Mouse (Mus musculus): ENCODE measurements around the gene Cnot3. TPM values are rescaled to one million over a fixed set of nuclear protein-coding genes. Genes with fewer than 3 reads are reported as not detected.

Gene Cnot3
- polyA plus RNA-seq, 1 experiment from 2014 or later = 72.9 TPM

GRCm38 (mm10) chr7:3664524-3665214 is 19.6 kb downstream of the Cnot3 start:
- H3K4me3 ChIP-seq = peak overlapping the region; percentile 75
- no peaks in the 10 kb centered on the region for H3K9me3 ChIP-seq
- peaks cover 29% of the 10 kb centered on the region for H3K4me1 ChIP-seq
- 38% methylated on average over 15 of the region's 15 CpGs for WGBS
- no peaks in the 10 kb centered on the region for H3K27me3 ChIP-seq (ENCODE audit: poor library complexity, severe bottlenecking)
- H3K27ac ChIP-seq = peak overlapping the region; percentile 90
- H3K36me3 ChIP-seq (replicated peaks) = peaks cover 41% of the 10 kb centered on the region
- DNase-seq (ENCODE audit: extremely low spot score, low spot score) = peak; percentile 32

DNA sequence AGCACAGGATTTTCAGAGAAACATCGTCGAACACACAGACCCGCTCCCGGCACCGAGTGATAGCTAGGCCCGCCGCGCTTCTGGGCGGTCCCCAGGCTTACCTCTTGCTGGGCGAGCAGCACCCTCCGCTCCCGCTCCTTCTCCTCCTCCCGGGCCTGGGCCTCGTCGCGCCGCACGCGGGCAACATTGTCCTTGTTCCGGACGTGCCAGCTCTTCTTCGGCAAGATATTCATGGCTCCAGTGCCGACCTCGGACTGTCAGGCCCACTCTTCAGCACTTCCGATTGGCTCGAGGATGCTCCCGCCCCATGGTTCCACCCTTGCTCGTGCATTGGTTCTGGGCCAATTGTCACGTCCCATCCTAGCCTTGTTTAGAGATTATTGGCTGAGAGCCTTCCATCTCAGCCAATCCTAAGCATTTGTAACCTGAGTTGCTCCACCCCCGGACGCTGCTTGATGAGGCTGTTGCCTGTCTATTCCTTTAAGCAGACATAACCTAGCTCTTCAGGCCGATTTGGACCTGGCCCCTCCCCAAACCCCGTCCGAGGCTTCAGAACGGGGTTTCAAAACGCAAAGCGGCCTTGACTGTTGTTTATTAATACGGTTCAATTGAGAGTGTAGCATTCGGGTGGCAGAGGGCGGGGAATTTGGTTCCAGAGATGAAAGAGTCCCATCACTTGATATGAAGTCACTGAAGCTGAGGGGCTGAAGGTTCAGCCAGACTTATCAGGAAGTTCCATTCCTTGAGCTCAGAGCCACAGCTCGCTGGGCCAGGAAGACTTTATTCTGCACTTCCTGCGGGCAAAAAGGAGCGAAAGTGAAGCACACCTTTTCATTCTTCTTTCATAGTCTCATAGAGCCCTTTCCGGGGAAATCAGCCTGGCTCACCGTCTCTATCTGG is 20.4 kb downstream of the Cnot3 start, which contains the start of gene Leng1:
Gene Leng1 (minus strand): TSS at position 626 of the 900 bp plus-strand sequence.
- peaks cover 29% of the 10 kb centered on the region for H3K4me1 ChIP-seq
- 6% methylated on average over 45 of the region's 45 CpGs for WGBS
- peak within 1 kb of the TSS; percentile 90 for H3K27ac ChIP-seq
- peak; percentile 94 for DNase-seq (ENCODE audit: extremely low spot score, low spot score)
- H3K4me3 ChIP-seq = peak within 1 kb of the TSS; percentile 75
- H3K27me3 ChIP-seq (ENCODE audit: poor library complexity, severe bottlenecking) = no peaks in the 10 kb centered on the region
- peaks cover 33% of the 10 kb centered on the region for H3K36me3 ChIP-seq (replicated peaks)
- no peaks in the 10 kb centered on the region for H3K9me3 ChIP-seq

DNA sequence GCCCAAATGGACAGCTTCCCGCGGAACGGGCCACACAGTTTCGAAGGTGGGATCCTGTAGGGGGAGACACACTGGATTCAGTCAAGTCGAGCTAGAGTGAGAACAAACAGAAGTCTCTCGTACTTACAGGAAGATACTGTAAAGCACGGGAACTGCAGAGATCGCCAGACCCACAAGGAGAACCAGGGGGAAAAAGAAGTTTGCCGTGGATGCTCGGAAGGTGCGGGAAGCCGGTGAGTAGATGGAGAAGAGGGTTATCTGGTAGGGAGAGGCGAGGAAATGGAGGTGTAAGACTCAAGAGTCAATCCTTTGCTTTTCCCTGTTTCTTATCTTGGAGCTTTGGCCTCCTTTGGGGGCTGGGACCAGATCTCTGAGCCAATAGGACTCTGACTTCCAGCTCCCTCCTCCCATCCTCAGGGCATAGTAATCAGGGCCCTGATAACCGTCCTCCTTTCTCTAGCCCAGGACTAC is 21.9 kb downstream of the Cnot3 start:
- Histone ChIP-seq H3K4me3 (peak overlapping the region; percentile 22), H3K27ac (no peak overlapping the region; the same call in 1 of the 2 replicates), H3K4me1 (peaks cover 29% of the 10 kb centered on the region), H3K9me3 (no peaks in the 10 kb centered on the region), H3K36me3 (replicated peaks) (peaks cover 18% of the 10 kb centered on the region), H3K27me3 (ENCODE audit: poor library complexity, severe bottlenecking) (no peaks in the 10 kb centered on the region)
- 11% methylated on average over 14 of the region's 14 CpGs for WGBS
- DNase-seq (ENCODE audit: extremely low spot score, low spot score) = no peak

- H3K4me1 ChIP-seq = no peaks in the 10 kb centered on the region
- H3K36me3 ChIP-seq (replicated peaks) = peaks cover 10% of the 10 kb centered on the region; the same call in 1 of the 2 replicates
- peak; percentile 78 for DNase-seq (ENCODE audit: extremely low spot score, low spot score)
- no peaks in the 10 kb centered on the region for H3K9me3 ChIP-seq
- no peak overlapping the region for H3K27ac ChIP-seq
- H3K27me3 ChIP-seq (ENCODE audit: poor library complexity, severe bottlenecking) = no peaks in the 10 kb centered on the region
- 73% methylated on average over 10 of the region's 10 CpGs for WGBS
- no peak overlapping the region for H3K4me3 ChIP-seq
Measured at GRCm38 (mm10) chr7:3674507-3675227, 29.6 kb downstream of the Cnot3 start.

DNA sequence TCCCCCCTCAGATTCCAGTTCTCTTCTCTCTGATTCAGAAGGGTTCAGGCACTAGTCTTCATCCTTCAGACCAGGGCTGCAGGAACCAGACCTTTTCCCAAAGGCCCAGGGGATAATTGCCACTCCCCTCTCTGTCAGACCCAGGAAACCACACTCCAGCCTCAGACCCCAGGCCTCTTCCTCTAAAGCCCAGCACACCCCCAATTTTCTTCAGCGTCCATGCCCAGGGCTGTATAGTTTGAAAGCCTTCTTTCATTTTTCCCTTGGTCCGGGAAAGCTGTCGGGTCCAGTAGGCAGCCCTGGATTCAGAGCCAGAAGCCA is 30.1 kb downstream of the Cnot3 start:
- H3K36me3 ChIP-seq (replicated peaks) = peaks cover 12% of the 10 kb centered on the region; the same call in 1 of the 2 replicates
- no peak overlapping the region for H3K4me3 ChIP-seq
- no peaks in the 10 kb centered on the region for H3K9me3 ChIP-seq
- DNase-seq (ENCODE audit: extremely low spot score, low spot score) = no peak
- H3K27ac ChIP-seq = no peak overlapping the region
- WGBS = 83% methylated on average over 3 of the region's 3 CpGs
- no peaks in the 10 kb centered on the region for H3K4me1 ChIP-seq
- H3K27me3 ChIP-seq (ENCODE audit: poor library complexity, severe bottlenecking) = no peaks in the 10 kb centered on the region

- Histone ChIP-seq H3K4me3 (no peak overlapping the region), H3K27ac (no peak overlapping the region), H3K9me3 (no peaks in the 10 kb centered on the region), H3K4me1 (no peaks in the 10 kb centered on the region), H3K27me3 (ENCODE audit: poor library complexity, severe bottlenecking) (no peaks in the 10 kb centered on the region), H3K36me3 (replicated peaks) (peaks cover 19% of the 10 kb centered on the region)
- DNase-seq (ENCODE audit: extremely low spot score, low spot score) = no peak
- 92% methylated on average over 12 of the region's 12 CpGs for WGBS
Measured at GRCm38 (mm10) chr7:3676371-3676770, 31.3 kb downstream of the Cnot3 start.

DNA sequence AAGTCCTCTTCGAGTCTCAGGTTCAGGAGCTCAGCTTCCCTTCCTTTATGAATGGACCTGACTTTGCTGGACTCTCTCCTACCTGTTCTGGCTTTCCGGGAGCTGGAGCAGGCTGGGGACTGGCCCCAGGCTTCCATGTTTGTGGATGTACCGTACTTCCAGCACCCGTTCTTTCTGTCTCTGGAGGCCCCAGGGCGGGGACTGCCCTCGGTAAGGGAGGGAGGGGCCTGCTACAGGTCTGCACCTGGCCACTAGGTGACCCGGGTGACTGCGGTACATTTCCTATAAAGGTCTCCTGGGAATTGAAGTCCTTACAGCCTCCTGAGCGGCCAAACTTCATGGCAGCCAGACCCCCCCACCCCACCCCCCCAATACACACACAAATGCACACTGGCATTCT is 32.3 kb downstream of the Cnot3 start, which contains the start of gene Tmc4:
Gene Tmc4 (minus strand): TSS at position 212 of the 400 bp plus-strand sequence.
- no peak within 1 kb of the TSS for H3K27ac ChIP-seq
- H3K4me1 ChIP-seq = no peaks in the 10 kb centered on the region
- H3K36me3 ChIP-seq (replicated peaks) = peaks cover 21% of the 10 kb centered on the region
- no peak within 1 kb of the TSS for H3K4me3 ChIP-seq
- 51% methylated on average over 9 of the region's 9 CpGs for WGBS
- H3K9me3 ChIP-seq = no peaks in the 10 kb centered on the region
- H3K27me3 ChIP-seq (ENCODE audit: poor library complexity, severe bottlenecking) = no peaks in the 10 kb centered on the region
- DNase-seq (ENCODE audit: extremely low spot score, low spot score) = no peak

GRCm38 (mm10) chr7:3683908-3684550 is 39.0 kb downstream of the Cnot3 start:
- Histone ChIP-seq H3K9me3 (peaks cover 5% of the 10 kb centered on the region; the same call in 1 of the 2 replicates), H3K4me1 (peaks cover 19% of the 10 kb centered on the region), H3K27me3 (ENCODE audit: poor library complexity, severe bottlenecking) (no peaks in the 10 kb centered on the region), H3K4me3 (no peak overlapping the region), H3K36me3 (replicated peaks) (peaks cover 57% of the 10 kb centered on the region), H3K27ac (peak overlapping the region; percentile 48; the same call in 1 of the 2 replicates)
- 85% methylated on average over 10 of the region's 10 CpGs for WGBS
- no peak for DNase-seq (ENCODE audit: extremely low spot score, low spot score)

DNA sequence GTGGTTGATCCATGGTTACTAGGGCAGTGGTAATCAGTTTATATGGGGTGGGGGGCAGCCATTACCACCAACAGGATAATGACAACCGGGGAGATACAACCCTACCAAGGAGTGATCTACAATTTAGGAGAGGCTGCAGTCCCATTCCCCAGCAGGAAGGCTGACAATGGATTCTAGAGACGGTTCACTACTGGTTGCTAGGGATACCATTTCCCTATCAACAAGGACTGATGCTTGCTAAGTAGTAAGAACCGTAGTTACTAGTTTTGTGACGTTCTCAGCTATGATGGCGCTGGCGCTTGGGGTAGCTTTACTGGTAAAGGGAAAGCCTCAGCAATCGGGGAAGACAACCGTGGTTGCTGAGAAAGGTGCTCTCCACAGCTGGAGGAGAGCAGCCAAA is 39.6 kb downstream of the Cnot3 start:
- peaks cover 19% of the 10 kb centered on the region for H3K4me1 ChIP-seq
- no peaks in the 10 kb centered on the region for H3K27me3 ChIP-seq (ENCODE audit: poor library complexity, severe bottlenecking)
- no peak overlapping the region for H3K4me3 ChIP-seq
- 0 out of 2 replicates have a peak overlapping the region, but pooled peaks have one; percentile 48 for H3K27ac ChIP-seq
- H3K9me3 ChIP-seq = peaks cover 5% of the 10 kb centered on the region; the same call in 1 of the 2 replicates
- no peak for DNase-seq (ENCODE audit: extremely low spot score, low spot score)
- peaks cover 57% of the 10 kb centered on the region for H3K36me3 ChIP-seq (replicated peaks)
- WGBS = 87% methylated on average over 8 of the region's 8 CpGs

GRCm38 (mm10) chr7:3685400-3686187 is 40.5 kb downstream of the Cnot3 start:
- 84% methylated on average over 31 of the region's 31 CpGs for WGBS
- DNase-seq (ENCODE audit: extremely low spot score, low spot score) = no peak
- Histone ChIP-seq H3K36me3 (replicated peaks) (peaks cover 58% of the 10 kb centered on the region), H3K27me3 (ENCODE audit: poor library complexity, severe bottlenecking) (no peaks in the 10 kb centered on the region), H3K4me1 (peaks cover 19% of the 10 kb centered on the region), H3K4me3 (no peak overlapping the region), H3K27ac (peak overlapping the region; percentile 40; the same call in 1 of the 2 replicates), H3K9me3 (peaks cover 5% of the 10 kb centered on the region; the same call in 1 of the 2 replicates)

DNA sequence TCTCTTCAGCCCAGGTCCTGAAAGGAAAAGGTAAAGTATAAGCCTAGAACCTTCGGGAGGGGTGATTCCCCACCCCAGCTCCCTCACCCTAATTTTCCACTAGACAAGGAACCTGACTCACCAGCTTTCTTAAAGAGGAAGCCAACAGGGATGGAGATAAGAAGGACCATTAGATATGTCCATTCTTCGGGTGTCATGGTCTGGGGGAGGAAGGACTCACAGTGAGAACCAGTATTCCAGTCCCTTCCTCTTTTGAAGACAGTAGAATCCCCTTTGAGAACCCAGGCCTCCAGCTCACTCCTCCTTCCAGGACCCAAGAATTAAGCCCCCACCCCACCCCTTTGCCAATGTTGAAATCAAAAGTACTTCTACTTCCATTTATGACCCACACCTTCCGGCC is 46.9 kb downstream of the Cnot3 start:
- WGBS = 39% methylated on average over 3 of the region's 3 CpGs
- no peaks in the 10 kb centered on the region for H3K27me3 ChIP-seq (ENCODE audit: poor library complexity, severe bottlenecking)
- no peaks in the 10 kb centered on the region for H3K9me3 ChIP-seq
- H3K27ac ChIP-seq = peak overlapping the region; percentile 94
- H3K4me3 ChIP-seq = peak overlapping the region; percentile 86
- H3K4me1 ChIP-seq = peaks cover 27% of the 10 kb centered on the region
- DNase-seq (ENCODE audit: extremely low spot score, low spot score) = no peak
- peaks cover 37% of the 10 kb centered on the region for H3K36me3 ChIP-seq (replicated peaks)
